Mouse (Mus musculus): ENCODE measurements around the gene Ank3. TPM values are rescaled to one million over a fixed set of nuclear protein-coding genes. Genes with fewer than 3 reads are reported as not detected.

The Ank3 gene
- polyA plus RNA-seq, 1 experiment: 1.2 TPM

GRCm38 (mm10) chr10:69490182-69490581 lies 91.6 kb downstream of the Ank3 start:
- no peak overlapping the region for H3K27ac ChIP-seq (ENCODE audit: insufficient read depth, low read length)
- no peak for TF ChIP-seq POLR2A (IDR thresholded peaks at IDR 0.05; ENCODE audit: low read depth, low read length)
- TF ChIP-seq CTCF (IDR thresholded peaks at IDR 0.05; ENCODE audit: extremely low read depth, insufficient read depth, insufficient read length, insufficient replicate concordance): no peak
- no peak for DNase-seq (ENCODE audit: low read depth in 1 of 2, low spot score in 2 of 2)
- no peaks in the 10 kb centered on the region for H3K4me1 ChIP-seq (ENCODE audit: control insufficient read depth, insufficient read depth, insufficient read length)
- no peaks in the 10 kb centered on the region for H3K36me3 ChIP-seq (ENCODE audit: control insufficient read depth, insufficient read depth, low read length)
- WGBS: 86% methylated on average over 5 of the region's 5 CpGs
- no peaks in the 10 kb centered on the region for H3K27me3 ChIP-seq (ENCODE audit: control insufficient read depth, insufficient read depth, low read length)
- H3K4me3 ChIP-seq (ENCODE audit: extremely low read depth, insufficient read depth, insufficient read length): no peak overlapping the region

DNA sequence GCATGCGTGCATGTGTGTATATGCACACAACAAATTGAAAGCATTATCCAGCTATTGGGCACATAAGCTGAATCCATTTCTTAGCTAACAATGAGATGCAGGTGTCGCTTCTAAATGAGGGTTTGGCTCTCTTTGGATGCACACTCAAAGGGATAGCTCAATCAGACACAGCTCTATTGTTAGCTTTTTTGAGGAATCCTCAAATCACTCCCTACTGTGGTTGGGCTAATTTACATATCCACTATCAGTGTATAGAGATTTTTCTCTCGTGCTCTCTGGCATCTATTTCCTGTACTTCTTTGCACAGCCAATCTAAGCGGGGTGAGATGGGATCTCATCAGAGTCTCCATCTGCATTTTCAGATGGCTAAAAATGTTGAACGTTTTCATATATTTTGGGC lies 93.4 kb downstream of the Ank3 start:
- TF ChIP-seq CTCF (IDR thresholded peaks at IDR 0.05; ENCODE audit: extremely low read depth, insufficient read depth, insufficient read length, insufficient replicate concordance) (no peak), POLR2A (IDR thresholded peaks at IDR 0.05; ENCODE audit: low read depth, low read length) (no peak)
- no peak overlapping the region for H3K4me3 ChIP-seq (ENCODE audit: extremely low read depth, insufficient read depth, insufficient read length)
- no peaks in the 10 kb centered on the region for H3K36me3 ChIP-seq (ENCODE audit: control insufficient read depth, insufficient read depth, low read length)
- no peak for DNase-seq (ENCODE audit: low read depth in 1 of 2, low spot score in 2 of 2)
- no peaks in the 10 kb centered on the region for H3K27me3 ChIP-seq (ENCODE audit: control insufficient read depth, insufficient read depth, low read length)
- H3K4me1 ChIP-seq (ENCODE audit: control insufficient read depth, insufficient read depth, insufficient read length): no peaks in the 10 kb centered on the region
- H3K27ac ChIP-seq (ENCODE audit: insufficient read depth, low read length): no peak overlapping the region
- 70% methylated on average over 5 of the region's 5 CpGs for WGBS

GRCm38 (mm10) chr10:69497382-69497781 lies 98.8 kb downstream of the Ank3 start:
- no peak for TF ChIP-seq CTCF (IDR thresholded peaks at IDR 0.05; ENCODE audit: extremely low read depth, insufficient read depth, insufficient read length, insufficient replicate concordance)
- no peak for TF ChIP-seq POLR2A (IDR thresholded peaks at IDR 0.05; ENCODE audit: low read depth, low read length)
- H3K4me3 ChIP-seq (ENCODE audit: extremely low read depth, insufficient read depth, insufficient read length): no peak overlapping the region
- no peaks in the 10 kb centered on the region for H3K27me3 ChIP-seq (ENCODE audit: control insufficient read depth, insufficient read depth, low read length)
- no peaks in the 10 kb centered on the region for H3K4me1 ChIP-seq (ENCODE audit: control insufficient read depth, insufficient read depth, insufficient read length)
- WGBS: 92% methylated on average over 17 of the region's 17 CpGs
- no peak overlapping the region for H3K27ac ChIP-seq (ENCODE audit: insufficient read depth, low read length)
- no peaks in the 10 kb centered on the region for H3K36me3 ChIP-seq (ENCODE audit: control insufficient read depth, insufficient read depth, low read length)
- no peak for DNase-seq (ENCODE audit: low read depth in 1 of 2, low spot score in 2 of 2)

GRCm38 (mm10) chr10:69500171-69500860 lies 101.7 kb downstream of the Ank3 start:
- Histone ChIP-seq H3K36me3 (ENCODE audit: control insufficient read depth, insufficient read depth, low read length) (no peaks in the 10 kb centered on the region), H3K4me3 (ENCODE audit: extremely low read depth, insufficient read depth, insufficient read length) (no peak overlapping the region), H3K27ac (ENCODE audit: insufficient read depth, low read length) (no peak overlapping the region), H3K27me3 (ENCODE audit: control insufficient read depth, insufficient read depth, low read length) (no peaks in the 10 kb centered on the region), H3K4me1 (ENCODE audit: control insufficient read depth, insufficient read depth, insufficient read length) (no peaks in the 10 kb centered on the region)
- no peak for DNase-seq (ENCODE audit: low read depth in 1 of 2, low spot score in 2 of 2)
- whole genome bisulfite sequencing: 71% methylated on average over 11 of the region's 11 CpGs
- TF ChIP-seq POLR2A (IDR thresholded peaks at IDR 0.05; ENCODE audit: low read depth, low read length) (no peak), CTCF (IDR thresholded peaks at IDR 0.05; ENCODE audit: extremely low read depth, insufficient read depth, insufficient read length, insufficient replicate concordance) (no peak)

DNA sequence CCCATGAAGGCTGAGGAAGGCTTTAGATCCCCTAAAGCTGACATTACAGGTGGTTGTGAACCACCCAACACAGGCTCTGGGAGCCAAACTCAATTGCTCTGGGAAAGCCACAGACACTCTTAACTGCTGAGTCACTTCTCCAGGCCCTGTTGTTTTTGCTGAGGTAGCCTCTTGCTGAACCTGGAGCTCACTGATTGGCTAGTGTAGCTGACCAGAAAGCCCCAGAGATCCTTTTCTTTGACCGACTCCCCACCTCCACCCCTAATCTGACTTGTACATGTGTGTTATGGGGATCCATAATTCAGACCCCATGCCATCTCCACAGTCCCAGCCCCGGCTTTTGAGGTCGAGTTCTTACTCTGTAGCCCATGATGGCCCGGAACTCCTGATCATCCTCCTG lies 105.2 kb downstream of the Ank3 start:
- Histone ChIP-seq H3K36me3 (ENCODE audit: control insufficient read depth, insufficient read depth, low read length) (no peaks in the 10 kb centered on the region), H3K4me3 (ENCODE audit: extremely low read depth, insufficient read depth, insufficient read length) (no peak overlapping the region), H3K4me1 (ENCODE audit: control insufficient read depth, insufficient read depth, insufficient read length) (no peaks in the 10 kb centered on the region), H3K27me3 (ENCODE audit: control insufficient read depth, insufficient read depth, low read length) (no peaks in the 10 kb centered on the region), H3K27ac (ENCODE audit: insufficient read depth, low read length) (no peak overlapping the region)
- TF ChIP-seq POLR2A (IDR thresholded peaks at IDR 0.05; ENCODE audit: low read depth, low read length): no peak
- TF ChIP-seq CTCF (IDR thresholded peaks at IDR 0.05; ENCODE audit: extremely low read depth, insufficient read depth, insufficient read length, insufficient replicate concordance): no peak
- 71% methylated on average over 4 of the region's 4 CpGs for WGBS
- DNase-seq (ENCODE audit: low read depth in 1 of 2, low spot score in 2 of 2): no peak

- H3K4me3 ChIP-seq (ENCODE audit: extremely low read depth, insufficient read depth, insufficient read length): no peak overlapping the region
- no peak for DNase-seq (ENCODE audit: low read depth in 1 of 2, low spot score in 2 of 2)
- no peak for TF ChIP-seq POLR2A (IDR thresholded peaks at IDR 0.05; ENCODE audit: low read depth, low read length)
- TF ChIP-seq CTCF (IDR thresholded peaks at IDR 0.05; ENCODE audit: extremely low read depth, insufficient read depth, insufficient read length, insufficient replicate concordance): no peak
- WGBS: 80% methylated on average over 8 of the region's 8 CpGs
- H3K27ac ChIP-seq (ENCODE audit: insufficient read depth, low read length): no peak overlapping the region
- no peaks in the 10 kb centered on the region for H3K36me3 ChIP-seq (ENCODE audit: control insufficient read depth, insufficient read depth, low read length)
- H3K27me3 ChIP-seq (ENCODE audit: control insufficient read depth, insufficient read depth, low read length): no peaks in the 10 kb centered on the region
- no peaks in the 10 kb centered on the region for H3K4me1 ChIP-seq (ENCODE audit: control insufficient read depth, insufficient read depth, insufficient read length)
These were observed 109.1 kb downstream of the Ank3 start for GRCm38 (mm10) chr10:69507719-69508118.

GRCm38 (mm10) chr10:69510392-69510791 lies 111.8 kb downstream of the Ank3 start:
- Histone ChIP-seq H3K27me3 (ENCODE audit: control insufficient read depth, insufficient read depth, low read length) (no peaks in the 10 kb centered on the region), H3K36me3 (ENCODE audit: control insufficient read depth, insufficient read depth, low read length) (no peaks in the 10 kb centered on the region), H3K4me3 (ENCODE audit: extremely low read depth, insufficient read depth, insufficient read length) (no peak overlapping the region), H3K27ac (ENCODE audit: insufficient read depth, low read length) (no peak overlapping the region), H3K4me1 (ENCODE audit: control insufficient read depth, insufficient read depth, insufficient read length) (no peaks in the 10 kb centered on the region)
- WGBS: 81% methylated on average over 8 of the region's 8 CpGs
- DNase-seq (ENCODE audit: low read depth in 1 of 2, low spot score in 2 of 2): no peak
- TF ChIP-seq POLR2A (IDR thresholded peaks at IDR 0.05; ENCODE audit: low read depth, low read length) (no peak), CTCF (IDR thresholded peaks at IDR 0.05; ENCODE audit: extremely low read depth, insufficient read depth, insufficient read length, insufficient replicate concordance) (no peak)

Data from spleen, adult 2 months (tissue).